Mouse (Mus musculus) lung, postnatal 0 days (tissue): Measurements from ENCODE around the gene Atp5h.

Source experiments
- CTCF ChIP-seq: IDR thresholded peaks from 2 replicates; pipeline ENCODE4 v1.5.1; 2016; ENCODE audit warnings: antibody characterized with exemption, mild to moderate bottlenecking
- EP300 ChIP-seq: IDR thresholded peaks from 2 replicates; pipeline ENCODE4 v1.6.1; 2016; ENCODE audit warnings: antibody characterized with exemption, mild to moderate bottlenecking, control low read depth

DNA sequence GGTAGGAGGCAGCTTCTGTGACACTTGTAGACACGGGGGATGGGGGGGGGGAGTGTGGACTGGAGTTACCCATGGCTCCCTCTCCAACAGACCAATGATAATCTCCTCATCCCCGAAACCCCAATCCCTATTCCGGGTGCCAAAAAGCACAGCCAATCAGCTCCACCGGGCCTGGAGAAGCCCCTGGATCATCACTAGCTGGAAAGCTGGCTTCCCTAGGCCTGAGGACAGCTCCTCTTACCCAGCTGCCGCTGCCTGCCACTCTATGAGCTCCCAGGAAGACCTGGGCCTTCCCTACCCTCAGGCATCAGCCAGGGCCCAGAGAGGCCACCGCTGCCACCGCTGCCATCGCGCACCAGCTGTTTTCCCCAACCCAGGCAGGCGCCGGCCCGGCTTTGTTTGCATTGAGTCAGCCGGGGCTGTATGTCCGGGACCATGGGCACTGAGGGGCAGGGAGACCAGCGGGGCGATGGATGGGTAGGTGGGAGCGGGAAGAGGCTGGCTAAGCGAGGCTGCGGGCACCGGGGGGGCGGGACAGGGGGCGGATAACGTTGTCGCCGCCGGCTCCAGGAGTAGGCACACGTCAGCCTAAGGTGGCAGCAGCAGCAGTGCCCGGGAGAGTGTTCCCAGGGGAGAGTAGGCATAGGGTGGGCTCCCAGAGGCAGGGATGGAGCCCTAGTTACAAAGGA lies 52.9 kb downstream of the Atp5h start:
- no peak for TF ChIP-seq CTCF
- TF ChIP-seq EP300, result no peak
